Mouse (Mus musculus): ENCODE measurements around the gene Zfp385c. TPM values are rescaled to one million over a fixed set of nuclear protein-coding genes. Genes with fewer than 3 reads are reported as not detected.

Gene Zfp385c
- polyA plus RNA-seq, 1 experiment from 2014 or later, result 2.3 TPM

DNA sequence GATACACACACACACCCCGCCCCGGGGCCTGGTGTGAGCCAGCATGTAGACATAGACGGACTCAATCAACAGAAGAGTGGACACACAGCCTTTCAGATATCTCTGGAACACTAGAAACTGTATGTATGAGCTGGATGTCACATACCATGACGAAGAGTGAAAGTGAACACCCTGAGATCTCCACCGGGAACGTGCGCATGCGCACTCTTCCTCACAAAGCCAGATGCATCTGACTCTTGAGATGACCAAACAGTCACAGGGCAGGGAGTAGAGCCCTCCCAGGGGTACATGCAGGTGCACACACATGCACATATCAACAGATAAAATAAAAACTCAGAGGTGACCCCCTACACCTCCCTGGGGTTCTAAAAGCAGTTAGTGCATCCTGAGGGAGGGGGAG, 43.9 kb downstream of the Zfp385c start:
- no peak overlapping the region for H3K9ac ChIP-seq
- H3K36me3 ChIP-seq, result no peaks in the 10 kb centered on the region
- no peak overlapping the region for H3K4me2 ChIP-seq
- H3K9me3 ChIP-seq, result no peaks in the 10 kb centered on the region
- no peak overlapping the region for H3K4me3 ChIP-seq
- no peak for ATAC-seq (ENCODE audit: insufficient number of reproducible peaks, insufficient read depth, low FRiP score, low TSS enrichment, low read depth)
- H3K27ac ChIP-seq, result no peak overlapping the region
- peaks cover 23% of the 10 kb centered on the region for H3K4me1 ChIP-seq
- WGBS, result 86% methylated on average over 8 of the region's 8 CpGs
- H3K27me3 ChIP-seq, result peaks cover 41% of the 10 kb centered on the region

- Histone ChIP-seq H3K27ac (no peak overlapping the region), H3K4me1 (peaks cover 23% of the 10 kb centered on the region), H3K27me3 (peaks cover 37% of the 10 kb centered on the region), H3K9ac (no peak overlapping the region), H3K36me3 (no peaks in the 10 kb centered on the region), H3K4me3 (no peak overlapping the region), H3K9me3 (no peaks in the 10 kb centered on the region), H3K4me2 (no peak overlapping the region)
- 10% methylated on average over 1 of the region's 1 CpGs for WGBS
- ATAC-seq (ENCODE audit: insufficient number of reproducible peaks, insufficient read depth, low FRiP score, low TSS enrichment, low read depth), result no peak
Measured at GRCm38 (mm10) chr11:100646265-100646664, 46.0 kb downstream of the Zfp385c start.

DNA sequence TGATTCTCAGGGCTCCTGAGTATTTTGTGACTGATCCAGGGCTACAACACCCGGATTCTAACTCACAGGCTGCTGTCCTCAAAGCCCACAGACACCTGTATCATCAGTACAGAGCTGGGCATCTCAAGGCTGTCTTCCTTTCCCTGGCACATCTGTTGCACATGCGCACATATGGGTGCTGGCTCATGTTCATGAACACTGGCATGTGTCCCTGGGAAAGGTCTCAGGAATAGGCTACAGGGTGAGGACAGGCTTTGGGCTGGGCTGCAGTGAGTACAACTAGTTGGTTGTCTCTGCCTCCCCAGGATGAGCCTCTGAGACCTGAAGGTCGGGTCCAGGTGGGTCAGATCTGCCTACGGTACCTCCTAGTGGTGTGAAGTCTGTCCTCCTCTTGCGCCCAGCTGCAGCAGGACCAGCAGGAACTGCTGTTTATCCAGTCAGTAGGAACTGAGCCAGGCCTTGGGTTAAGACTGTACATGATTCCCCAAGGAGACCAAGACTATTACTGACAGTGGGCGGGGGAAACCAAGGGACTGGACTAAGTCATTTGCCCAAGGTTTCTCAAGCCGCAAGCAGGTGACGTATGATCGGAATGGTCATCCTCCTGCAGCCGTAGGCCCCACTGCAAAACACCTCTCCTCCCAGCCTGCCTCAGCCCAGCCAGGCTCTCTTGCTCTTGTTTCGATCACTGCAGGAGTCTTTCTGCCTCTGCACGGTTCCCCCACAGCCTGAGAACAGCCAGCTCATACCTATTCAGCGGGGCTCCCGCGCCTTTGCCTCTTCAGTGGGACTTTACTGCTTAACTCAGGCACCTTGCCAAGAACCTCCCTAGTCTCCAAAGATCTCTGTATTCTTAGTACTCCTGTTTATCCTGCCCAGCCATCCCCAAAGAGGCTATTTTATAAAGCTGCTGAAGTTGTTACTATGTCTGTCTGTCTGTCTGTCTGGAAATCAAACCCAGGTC, 48.4 kb downstream of the Zfp385c start:
- Histone ChIP-seq H3K4me1 (peaks cover 21% of the 10 kb centered on the region), H3K36me3 (no peaks in the 10 kb centered on the region), H3K4me2 (no peak overlapping the region), H3K27me3 (peaks cover 38% of the 10 kb centered on the region), H3K9me3 (no peaks in the 10 kb centered on the region), H3K4me3 (no peak overlapping the region), H3K27ac (no peak overlapping the region), H3K9ac (no peak overlapping the region)
- WGBS, result 65% methylated on average over 15 of the region's 15 CpGs
- ATAC-seq (ENCODE audit: insufficient number of reproducible peaks, insufficient read depth, low FRiP score, low TSS enrichment, low read depth), result no peak

DNA sequence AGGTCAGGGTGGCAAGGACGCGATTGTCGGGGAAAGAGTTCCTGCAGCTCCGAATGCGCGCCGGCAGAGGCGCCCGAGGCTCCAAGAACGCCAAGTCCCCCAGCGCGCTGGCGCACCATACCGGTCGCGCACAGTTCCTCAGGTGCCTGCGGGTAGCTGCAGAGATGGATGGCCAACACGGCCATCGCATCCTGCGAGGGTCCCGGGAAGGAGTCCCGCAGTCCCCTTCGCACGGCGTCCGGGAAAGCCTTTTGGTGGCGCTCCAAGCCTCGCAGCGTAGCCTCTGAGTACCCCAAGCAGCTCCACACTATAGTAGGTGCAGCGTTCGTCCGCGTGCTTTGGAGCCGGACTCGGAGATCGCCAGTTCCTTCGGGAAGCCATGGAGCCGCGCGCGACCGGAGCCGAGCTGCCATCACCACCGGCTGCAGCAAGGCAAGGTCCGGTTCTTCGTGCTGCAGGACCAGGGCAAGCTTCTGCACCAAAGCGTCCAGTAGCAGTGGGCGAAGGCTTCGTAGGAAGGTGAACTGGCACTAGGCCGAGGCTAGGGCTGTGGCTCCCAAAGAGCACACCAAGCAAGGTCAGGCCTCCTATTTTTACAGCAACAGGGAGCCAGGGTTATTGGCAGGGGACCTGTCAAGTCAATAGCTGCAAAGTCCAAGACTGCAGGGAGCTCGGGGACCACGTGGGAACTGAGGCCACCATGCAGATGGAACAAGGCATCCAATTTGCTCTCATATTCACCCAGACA, 51.9 kb downstream of the Zfp385c start:
- Histone ChIP-seq H3K27ac (no peak overlapping the region), H3K36me3 (no peaks in the 10 kb centered on the region), H3K4me2 (peak overlapping the region; percentile 71), H3K9me3 (no peaks in the 10 kb centered on the region), H3K9ac (peak overlapping the region; percentile 63), H3K27me3 (peaks cover 41% of the 10 kb centered on the region), H3K4me1 (peaks cover 17% of the 10 kb centered on the region), H3K4me3 (peak overlapping the region; percentile 39)
- no peak for ATAC-seq (ENCODE audit: insufficient number of reproducible peaks, insufficient read depth, low FRiP score, low TSS enrichment, low read depth)
- 8% methylated on average over 52 of the region's 52 CpGs for WGBS

- Histone ChIP-seq H3K4me1 (no peaks in the 10 kb centered on the region), H3K4me2 (no peak overlapping the region), H3K9me3 (no peaks in the 10 kb centered on the region), H3K4me3 (no peak overlapping the region), H3K9ac (no peak overlapping the region), H3K27ac (no peak overlapping the region), H3K27me3 (peaks cover 24% of the 10 kb centered on the region), H3K36me3 (no peaks in the 10 kb centered on the region)
- no peak for ATAC-seq (ENCODE audit: insufficient number of reproducible peaks, insufficient read depth, low FRiP score, low TSS enrichment, low read depth)
- WGBS, result 76% methylated on average over 7 of the region's 7 CpGs
Measured at GRCm38 (mm10) chr11:100634530-100634929, 57.7 kb downstream of the Zfp385c start.

GRCm38 (mm10) chr11:100628862-100629352, 63.3 kb downstream of the Zfp385c start:
- Histone ChIP-seq H3K4me1 (peaks cover 18% of the 10 kb centered on the region), H3K9ac (peak overlapping the region; percentile 60; the same call in 1 of the 2 replicates), H3K4me3 (no peak overlapping the region), H3K9me3 (no peaks in the 10 kb centered on the region), H3K27ac (no peak overlapping the region), H3K27me3 (peaks cover 5% of the 10 kb centered on the region; the same call in 1 of the 2 replicates), H3K4me2 (no peak overlapping the region), H3K36me3 (peaks cover 37% of the 10 kb centered on the region)
- no peak for ATAC-seq (ENCODE audit: insufficient number of reproducible peaks, insufficient read depth, low FRiP score, low TSS enrichment, low read depth)
- 57% methylated on average over 13 of the region's 13 CpGs for WGBS

- Histone ChIP-seq H3K27me3 (peaks cover 5% of the 10 kb centered on the region; the same call in 1 of the 2 replicates), H3K9ac (0 out of 2 replicates have a peak overlapping the region, but pooled peaks have one; percentile 60), H3K4me3 (no peak overlapping the region), H3K4me1 (peaks cover 22% of the 10 kb centered on the region), H3K36me3 (peaks cover 38% of the 10 kb centered on the region), H3K4me2 (no peak overlapping the region), H3K27ac (no peak overlapping the region), H3K9me3 (no peaks in the 10 kb centered on the region)
- 86% methylated on average over 5 of the region's 5 CpGs for WGBS
- no peak for ATAC-seq (ENCODE audit: insufficient number of reproducible peaks, insufficient read depth, low FRiP score, low TSS enrichment, low read depth)
Measured at GRCm38 (mm10) chr11:100628056-100628455, 64.2 kb downstream of the Zfp385c start.

DNA sequence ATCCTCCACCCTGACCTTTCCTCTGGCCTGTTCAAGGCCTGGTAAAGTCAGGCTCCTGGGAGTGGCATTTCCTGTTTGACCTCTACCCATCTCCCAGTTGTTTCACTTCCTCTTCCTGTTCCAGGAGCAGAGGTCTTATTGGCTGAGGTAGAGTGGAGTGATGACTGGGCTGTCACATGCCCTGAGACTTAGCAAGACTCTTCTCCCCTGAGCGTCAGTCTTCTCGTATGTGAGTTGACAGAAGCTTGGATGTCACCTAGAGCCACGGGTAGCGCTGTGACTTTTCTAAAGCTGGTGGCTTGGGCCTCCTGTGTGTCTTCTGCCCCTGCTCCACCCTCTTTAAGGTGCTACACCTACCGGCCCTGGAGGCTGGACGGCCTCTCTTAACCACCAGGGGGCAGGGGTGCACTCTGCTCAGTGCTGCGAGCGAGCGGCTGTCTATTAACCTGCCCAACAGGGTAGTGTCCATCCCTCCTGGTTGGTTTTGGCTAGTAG, 65.5 kb downstream of the Zfp385c start:
- Histone ChIP-seq H3K4me1 (peaks cover 22% of the 10 kb centered on the region), H3K27ac (no peak overlapping the region), H3K4me2 (no peak overlapping the region), H3K27me3 (peaks cover 5% of the 10 kb centered on the region; the same call in 1 of the 2 replicates), H3K9me3 (no peaks in the 10 kb centered on the region), H3K4me3 (no peak overlapping the region), H3K9ac (no peak overlapping the region), H3K36me3 (peaks cover 38% of the 10 kb centered on the region)
- ATAC-seq (ENCODE audit: insufficient number of reproducible peaks, insufficient read depth, low FRiP score, low TSS enrichment, low read depth), result 0 out of 2 replicates have a peak, but pooled peaks have one; percentile 43
- 22% methylated on average over 9 of the region's 9 CpGs for WGBS

GRCm38 (mm10) chr11:100625754-100626700, 66.2 kb downstream of the Zfp385c start:
- Histone ChIP-seq H3K4me1 (peaks cover 22% of the 10 kb centered on the region), H3K9me3 (no peaks in the 10 kb centered on the region), H3K9ac (no peak overlapping the region), H3K4me3 (no peak overlapping the region), H3K27me3 (peaks cover 5% of the 10 kb centered on the region; the same call in 1 of the 2 replicates), H3K27ac (no peak overlapping the region), H3K4me2 (no peak overlapping the region), H3K36me3 (peaks cover 38% of the 10 kb centered on the region)
- WGBS, result 92% methylated on average over 23 of the region's 23 CpGs
- no peak for ATAC-seq (ENCODE audit: insufficient number of reproducible peaks, insufficient read depth, low FRiP score, low TSS enrichment, low read depth)

DNA sequence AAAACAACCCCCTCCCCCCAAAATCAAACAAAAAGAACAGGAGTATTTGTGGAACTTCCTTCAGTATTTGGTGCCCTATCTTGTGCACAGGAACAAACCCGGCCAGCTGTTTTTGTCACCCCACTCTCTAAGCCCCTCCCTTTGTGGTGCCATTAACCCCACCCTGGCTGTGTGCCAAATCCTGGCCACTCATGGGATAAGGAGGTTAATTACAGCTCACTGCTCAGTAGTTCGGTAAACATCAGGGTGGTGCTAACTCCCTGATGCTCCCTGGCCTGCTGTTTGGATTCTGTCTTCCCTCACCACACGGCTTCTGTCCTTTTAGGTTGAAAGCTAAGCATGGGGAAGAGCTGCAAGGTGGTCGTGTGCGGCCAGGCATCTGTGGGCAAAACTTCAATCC, 68.4 kb downstream of the Zfp385c start:
- peak overlapping the region; percentile 65 for H3K4me2 ChIP-seq
- no peaks in the 10 kb centered on the region for H3K27me3 ChIP-seq
- H3K36me3 ChIP-seq, result peaks cover 38% of the 10 kb centered on the region
- peaks cover 23% of the 10 kb centered on the region for H3K4me1 ChIP-seq
- no peak overlapping the region for H3K9ac ChIP-seq
- no peaks in the 10 kb centered on the region for H3K9me3 ChIP-seq
- no peak for ATAC-seq (ENCODE audit: insufficient number of reproducible peaks, insufficient read depth, low FRiP score, low TSS enrichment, low read depth)
- peak overlapping the region; percentile 55; the same call in 1 of the 2 replicates for H3K27ac ChIP-seq
- 53% methylated on average over 5 of the region's 5 CpGs for WGBS
- peak overlapping the region; percentile 68 for H3K4me3 ChIP-seq

All from embryonic facial prominence, embryonic 13.5 days (tissue).